Comparison of ENCODE assay signal across 8 mouse cellular contexts in the genomic region with DNA sequence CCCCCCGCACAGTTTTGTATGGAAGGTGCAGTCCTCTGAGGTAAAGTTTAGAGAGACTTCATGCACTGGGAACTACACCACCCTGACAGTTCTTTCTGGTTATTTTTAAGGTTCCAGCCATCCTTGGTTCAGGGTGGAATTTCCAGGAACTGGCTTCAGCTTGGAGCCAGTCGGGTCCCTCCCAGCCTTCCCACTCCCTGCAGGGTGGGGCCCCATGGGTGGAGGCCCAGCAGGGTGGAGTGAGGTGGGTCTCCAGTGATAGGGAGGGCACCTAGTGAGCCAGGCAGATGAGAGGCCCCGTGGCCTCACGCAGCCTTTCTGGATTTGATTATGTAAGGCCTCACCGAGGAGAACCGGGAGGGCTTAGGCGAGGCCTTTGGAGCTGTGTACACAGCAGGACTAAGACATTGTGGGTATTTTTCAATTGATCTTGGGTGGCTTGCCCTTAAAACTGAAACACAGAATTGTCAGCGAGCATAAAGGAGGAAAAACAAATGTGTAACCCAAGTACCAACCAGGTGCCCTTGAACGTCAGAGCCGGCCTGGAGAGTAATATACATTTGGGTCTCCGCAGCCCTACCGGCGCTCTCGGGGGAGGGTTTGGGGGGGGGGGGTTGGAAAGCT. TPM values are rescaled to one million over a fixed set of nuclear protein-coding genes. Genes with fewer than 3 reads are reported as not detected.
DNase-seq lines count a peak whose midpoint lies in the region; ATAC-seq and TF ChIP-seq lines count a peak whose summit lies in the region.

No protein-coding gene starts in this region.

- H3K4me3 ChIP-seq in C2C12 (ENCODE audit: insufficient read depth, poor library complexity, severe bottlenecking), result no peak overlapping the region
- peak overlapping the region; percentile 2 for H3K4me3 ChIP-seq in embryonic facial prominence, embryonic 14.5 days (ENCODE audit: low read depth, low read length)
- peak overlapping the region; percentile 37 for H3K4me3 ChIP-seq in heart, embryonic 16.5 days (ENCODE audit: low read length)
- H3K4me3 ChIP-seq in macrophage (ENCODE audit: inconsistent target), result peak overlapping the region; percentile 24; the same call in 1 of the 2 replicates
- H3K4me3 ChIP-seq in stomach, embryonic 16.5 days (replicated peaks; ENCODE audit: low read length), result peak overlapping the region; percentile 38

- H3K79me3 ChIP-seq in C2C12 (ENCODE audit: low read depth), result peaks cover 89% of the 10 kb centered on the region

- POLR2A ChIA-PET in Patski (lab: Charles Lee), result interaction anchor here (0.6 to 4.1 kb wide), 8 partner anchors 55 to 524 kb away, joined by 3 to 26 read pairs (median 6); no protein-coding TSS in a partner anchor

- H3K27me3 ChIP-seq in C2C12 (ENCODE audit: control insufficient read depth, insufficient read depth, insufficient read length) (no peaks in the 10 kb centered on the region), Patski (no peaks in the 10 kb centered on the region)
- H3K27me3 ChIP-seq in embryonic facial prominence, embryonic 14.5 days (replicated peaks; ENCODE audit: control insufficient read depth, insufficient read depth, low read length), result no peaks in the 10 kb centered on the region
- no peaks in the 10 kb centered on the region for H3K27me3 ChIP-seq in heart, embryonic 16.5 days (ENCODE audit: control insufficient read depth, insufficient read depth, low read length)
- no peaks in the 10 kb centered on the region for H3K27me3 ChIP-seq in stomach, embryonic 16.5 days (ENCODE audit: control insufficient read depth, insufficient read depth, low read length)

- ATAC-seq in Patski, result peak; percentile 14
- ATAC-seq in embryonic facial prominence, embryonic 14.5 days (ENCODE audit: low read depth), result peak; percentile 71
- ATAC-seq in heart, embryonic 16.5 days (replicated peaks; ENCODE audit: extremely low read depth, insufficient read depth, low FRiP score), result peak; percentile 49
- peak; percentile 87 for ATAC-seq in stomach, embryonic 16.5 days (ENCODE audit: insufficient read depth, low FRiP score)

- peak overlapping the region; percentile 43 for H3K9ac ChIP-seq in embryonic facial prominence, embryonic 14.5 days (ENCODE audit: low read depth, low read length)
- H3K9ac ChIP-seq in heart, embryonic 16.5 days (ENCODE audit: low read length), result peak overlapping the region; percentile 68
- peak overlapping the region; percentile 68 for H3K9ac ChIP-seq in stomach, embryonic 16.5 days (ENCODE audit: low read length)

- peaks cover 62% of the 10 kb centered on the region for H3K4me1 ChIP-seq in embryonic facial prominence, embryonic 14.5 days (ENCODE audit: control insufficient read depth, insufficient read depth, low read length)
- peaks cover 73% of the 10 kb centered on the region for H3K4me1 ChIP-seq in heart, embryonic 16.5 days (ENCODE audit: control insufficient read depth, insufficient read depth, low read length)
- peaks cover 87% of the 10 kb centered on the region for H3K4me1 ChIP-seq in stomach, embryonic 16.5 days (ENCODE audit: control insufficient read depth, insufficient read depth, low read length)

- peak overlapping the region; percentile 41 for H3K4me2 ChIP-seq in embryonic facial prominence, embryonic 14.5 days (ENCODE audit: low read depth, low read length)
- H3K4me2 ChIP-seq in heart, embryonic 16.5 days (ENCODE audit: low read depth, low read length), result peak overlapping the region; percentile 68
- H3K4me2 ChIP-seq in stomach, embryonic 16.5 days (ENCODE audit: low read depth, low read length), result peak overlapping the region; percentile 54

- in situ Hi-C loops in Patski (cut with MboI; ENCODE audit: low pct_unique_long_range_greater_than_20kb), result loop anchor here (5.0 kb wide), 3 partner anchors 304 to 524 kb away; no protein-coding TSS in a partner anchor

- peak overlapping the region; percentile 72 for H3ac ChIP-seq in C2C12 (ENCODE audit: control insufficient read depth, insufficient read length, low read depth)

- no peak for TF ChIP-seq CTCF in C2C12 (IDR thresholded peaks at IDR 0.05; ENCODE audit: control insufficient read depth, insufficient read depth, insufficient read length)
- no peak for TF ChIP-seq CTCF in Patski (IDR thresholded peaks at IDR 0.05)

- peaks cover 100% of the 10 kb centered on the region for H3K79me2 ChIP-seq in C2C12 (ENCODE audit: control insufficient read depth, insufficient read depth)
- H3K79me2 ChIP-seq in macrophage (ENCODE audit: inconsistent target), result peaks cover 91% of the 10 kb centered on the region

- CTCF ChIA-PET in Patski (lab: Charles Lee), result interaction anchor here (0.9 to 3.9 kb wide), 8 partner anchors 55 to 523 kb away, joined by 3 to 30 read pairs (median 13); no protein-coding TSS in a partner anchor

- WGBS in embryonic facial prominence, embryonic 14.5 days, result 7% methylated on average over 13 of the region's 14 CpGs
- WGBS in heart, embryonic 16.5 days, result 9% methylated on average over 13 of the region's 14 CpGs
- WGBS in macrophage (ENCODE audit: missing documents), result 11% methylated on average over 13 of the region's 14 CpGs
- 4% methylated on average over 14 of the region's 14 CpGs for WGBS in stomach, embryonic 16.5 days

- peak overlapping the region; percentile 85 for H3K27ac ChIP-seq in embryonic facial prominence, embryonic 14.5 days (replicated peaks; ENCODE audit: low read depth, low read length)
- peak overlapping the region; percentile 95 for H3K27ac ChIP-seq in heart, embryonic 16.5 days (ENCODE audit: low read length)
- H3K27ac ChIP-seq in macrophage, result peak overlapping the region; percentile 94
- peak overlapping the region; percentile 91 for H3K27ac ChIP-seq in stomach, embryonic 16.5 days (ENCODE audit: low read length)

- DNase-seq in Patski (ENCODE audit: low read depth, low spot score), result no peak
- DNase-seq in embryonic facial prominence, embryonic 14.5 days (ENCODE audit: low spot score), result peak; percentile 75
- peak; percentile 68 for DNase-seq in kidney, postnatal 14 days
- DNase-seq in layer of hippocampus, postnatal 25 days (ENCODE audit: extremely low spot score in 1 of 2, low spot score in 1 of 2), result no peak

- no peaks in the 10 kb centered on the region for H3K9me3 ChIP-seq in embryonic facial prominence, embryonic 14.5 days (ENCODE audit: control insufficient read depth, low read length)
- no peaks in the 10 kb centered on the region for H3K9me3 ChIP-seq in heart, embryonic 16.5 days (replicated peaks; ENCODE audit: control insufficient read depth, low read length)
- H3K9me3 ChIP-seq in stomach, embryonic 16.5 days (replicated peaks; ENCODE audit: control insufficient read depth, low read length), result no peaks in the 10 kb centered on the region

- H3K36me3 ChIP-seq in C2C12 (ENCODE audit: control insufficient read depth, insufficient read depth) (peaks cover 25% of the 10 kb centered on the region), macrophage (ENCODE audit: inconsistent target) (peaks cover 12% of the 10 kb centered on the region)
- H3K36me3 ChIP-seq in embryonic facial prominence, embryonic 14.5 days (ENCODE audit: control insufficient read depth, insufficient read depth, low read length), result 0 out of 2 replicates have a peak, but pooled peaks cover 11% of the 10 kb centered on the region
- no peaks in the 10 kb centered on the region; the same call in 1 of the 2 replicates for H3K36me3 ChIP-seq in heart, embryonic 16.5 days (ENCODE audit: control insufficient read depth, insufficient read depth)
- peaks cover 6% of the 10 kb centered on the region; the same call in 1 of the 2 replicates for H3K36me3 ChIP-seq in stomach, embryonic 16.5 days (ENCODE audit: control insufficient read depth, insufficient read depth, low read length)

TF ChIP-seq in C2C12, 6 proteins besides CTCF, POLR2A, EP300 and RAD21:
- TF ChIP-seq MYOD1 (IDR thresholded peaks at IDR 0.05; ENCODE audit: control insufficient read depth, insufficient read length, low read depth), result no peak
- TF ChIP-seq FOSL1 (IDR thresholded peaks at IDR 0.05; ENCODE audit: insufficient read depth, low read length, poor library complexity, severe bottlenecking), result no peak
- no peak for TF ChIP-seq MAX (IDR thresholded peaks at IDR 0.05)
- no peak for TF ChIP-seq USF1 (IDR thresholded peaks at IDR 0.05; ENCODE audit: low read depth)
- no peak for TF ChIP-seq MYOG (IDR thresholded peaks at IDR 0.05; ENCODE audit: control insufficient read depth, extremely low read depth, insufficient read length)
- no peak for TF ChIP-seq CEBPB (IDR thresholded peaks at IDR 0.05; ENCODE audit: low read depth)
TF ChIP-seq in C2C12: peak in this region for 0.

RNA-seq across cellular contexts. Expression of a gene that starts 8.4 kb away (rescaled TPM):
- polyA plus RNA-seq in C2C12 (2012; fragmentation: generic; extraction: Trizol), result 9.5 TPM
- 53.6 TPM for polyA plus RNA-seq in Patski (2021)
- polyA plus RNA-seq in embryonic facial prominence, embryonic 14.5 days (2014; fragmentation: Nextera tagmentation; extraction: Ambion mirVana), result 58.5 and 65.5 TPM in 2 replicates
- polyA plus RNA-seq in heart, embryonic 16.5 days (2015; fragmentation: Nextera tagmentation; extraction: Ambion mirVana), result 41.2 and 41.9 TPM in 2 replicates
- total RNA-seq in macrophage (2018; cell fraction: chromatin; rRNA removed), result 100 to 1,000 TPM in 19 of 26 experiments, 10 to 100 TPM in 7; 48.3 to 365 (median 123) TPM
- total RNA-seq in macrophage (2018; cell fraction: cytosol; rRNA removed), result 100 to 1,000 TPM in 1 of 26 experiments, 10 to 100 TPM in 25; 45.5 to 118 (median 57.3) TPM
- total RNA-seq in macrophage (2018; cell fraction: nucleus; rRNA removed), result 100 to 1,000 TPM in 21 of 26 experiments, 10 to 100 TPM in 5; 67.6 to 296 (median 126) TPM
- 28.7 to 50.9 TPM (median 35.8 TPM) in 3 replicates for polyA plus RNA-seq in macrophage (2018)
- 63.7 and 66.8 TPM in 2 replicates for polyA plus RNA-seq in stomach, embryonic 16.5 days (2015; fragmentation: Nextera tagmentation; extraction: Ambion mirVana)
- total RNA-seq in layer of hippocampus, postnatal 25 days (2021), result 10 to 100 TPM; 50.0 to 56.1 TPM

Comparison
In these comparisons a context has a peak if more than half of its experiments do, and no peak if none do; other contexts are left out.
1. ATAC-seq: peak in every context shown above with its lines; median percentile 87 in stomach, embryonic 16.5 days; 71 in embryonic facial prominence, embryonic 14.5 days; 49 in heart, embryonic 16.5 days; 14 in Patski.
2. DNase-seq: peak in embryonic facial prominence, embryonic 14.5 days (single experiment) and kidney, postnatal 14 days (single experiment); none in Patski (single experiment) and layer of hippocampus, postnatal 25 days (0 of 2).
3. Peak in every context shown above with its lines, with median percentiles within 50 percentile points of each other: H3K27ac ChIP-seq, H3K4me2 ChIP-seq and H3K9ac ChIP-seq.